Mouse (Mus musculus): Measurements from ENCODE around the gene Cpm. TPM values are rescaled to one million over a fixed set of nuclear protein-coding genes. Genes with fewer than 3 reads are reported as not detected.

Cpm gene
- polyA plus RNA-seq, 1 experiment, result not detected

GRCm38 (mm10) chr10:117730637-117731203, 101.4 kb downstream of the Cpm start:
- TF ChIP-seq GATA1 (IDR thresholded peaks at IDR 0.05; ENCODE audit: low read length), result no peak

GRCm38 (mm10) chr10:117731244-117732101, 102.2 kb downstream of the Cpm start:
- TF ChIP-seq GATA1 (IDR thresholded peaks at IDR 0.05; ENCODE audit: low read length), result peak; percentile 63

GRCm38 (mm10) chr10:117732184-117732583, 102.9 kb downstream of the Cpm start:
- TF ChIP-seq GATA1 (IDR thresholded peaks at IDR 0.05; ENCODE audit: low read length), result peak; percentile 83

- no peak for TF ChIP-seq GATA1 (IDR thresholded peaks at IDR 0.05; ENCODE audit: low read length)
Observed at GRCm38 (mm10) chr10:117732962-117733592, 103.8 kb downstream of the Cpm start.

DNA sequence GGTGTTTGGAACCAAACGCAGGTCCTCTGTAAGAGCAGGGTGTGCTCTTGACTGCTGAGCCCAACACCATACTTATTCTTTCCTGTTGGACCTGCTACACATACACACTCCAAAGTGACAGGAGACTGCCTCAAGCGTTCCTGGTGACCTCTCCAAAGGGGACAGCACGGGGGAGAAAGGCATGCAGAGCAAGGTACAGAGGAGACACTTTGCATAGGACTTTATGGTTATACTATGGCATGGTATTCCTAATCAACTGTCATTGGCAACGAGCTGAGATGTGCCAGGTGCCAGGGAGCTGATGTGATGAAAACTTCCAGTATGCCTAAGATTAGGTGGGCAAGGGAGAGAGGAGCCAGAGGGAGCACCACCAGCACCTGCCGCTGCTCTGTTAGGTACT, 107.3 kb downstream of the Cpm start:
- no peak for TF ChIP-seq GATA1 (IDR thresholded peaks at IDR 0.05; ENCODE audit: low read length)

Other genes starting within 250 kb of the Cpm start
- 363 and 409 TPM in 2 replicates for gene Cpsf6, start 249.5 kb upstream of the Cpm start, polyA plus RNA-seq (2012)
- gene Mdm2, start 81.3 kb downstream of the Cpm start, polyA plus RNA-seq (2012), result 20.6 and 28.2 TPM in 2 replicates
- gene Slc35e3, start 116.9 kb downstream of the Cpm start, polyA plus RNA-seq (2012), result 0.80 and 0.95 TPM in 2 replicates
- gene Nup107, start 163.2 kb downstream of the Cpm start, polyA plus RNA-seq (2012), result 55.6 and 78.1 TPM in 2 replicates
- gene Rap1b, start 216.5 kb downstream of the Cpm start, polyA plus RNA-seq (2012), result 25.5 and 36.3 TPM in 2 replicates

All from G1E-ER4 (cell line).